Comparison of ENCODE assay signal across 8 mouse cellular contexts in genomic region chr11:100814498-100814897, GRCm38 (mm10). TPM values are rescaled to one million over a fixed set of nuclear protein-coding genes. Genes with fewer than 3 reads are reported as not detected.
DNase-seq lines count a peak whose midpoint lies in the region; ATAC-seq lines count a peak whose summit lies in the region.

No protein-coding gene starts in this region.

- no peaks in the 10 kb centered on the region for H3K27me3 ChIP-seq in heart, embryonic 12.5 days (replicated peaks)
- no peaks in the 10 kb centered on the region for H3K27me3 ChIP-seq in midbrain, embryonic 10.5 days (ENCODE audit: low read depth, poor library complexity, severe bottlenecking)
- H3K27me3 ChIP-seq in midbrain, embryonic 14.5 days (ENCODE audit: control insufficient read depth, insufficient read depth, low read length): no peaks in the 10 kb centered on the region

- H3K36me3 ChIP-seq in heart, embryonic 12.5 days: peaks cover 10% of the 10 kb centered on the region
- H3K36me3 ChIP-seq in midbrain, embryonic 10.5 days: no peaks in the 10 kb centered on the region
- no peaks in the 10 kb centered on the region for H3K36me3 ChIP-seq in midbrain, embryonic 14.5 days (ENCODE audit: control insufficient read depth, insufficient read depth, low read length)

- peak overlapping the region; percentile 56 for H3K4me2 ChIP-seq in heart, embryonic 12.5 days
- H3K4me2 ChIP-seq in midbrain, embryonic 14.5 days (ENCODE audit: low read length): no peak overlapping the region

- peak overlapping the region; percentile 31; the same call in 1 of the 2 replicates for H3K4me3 ChIP-seq in heart, embryonic 12.5 days
- H3K4me3 ChIP-seq in midbrain, embryonic 10.5 days: no peak overlapping the region
- no peak overlapping the region for H3K4me3 ChIP-seq in midbrain, embryonic 14.5 days (replicated peaks; ENCODE audit: low read depth, low read length)

- peak; percentile 21 for DNase-seq in ES-CJ7 (ENCODE audit: low read depth, low spot score)
- peak; percentile 72 for DNase-seq in c-Kit-positive CD71-positive TER-119-negative erythroid progenitor cells, embryonic 14.5 days (ENCODE audit: low read depth)
- peak; percentile 86 to 89 for DNase-seq in kidney, postnatal 36 days
- peak; percentile 84 for DNase-seq in thymus, postnatal 25 days
- DNase-seq in midbrain, embryonic 10.5 days (ENCODE audit: low spot score): no peak
- DNase-seq in midbrain, embryonic 14.5 days: no peak

- 0 out of 2 replicates have a peak, but pooled peaks cover 7% of the 10 kb centered on the region for H3K9me3 ChIP-seq in heart, embryonic 12.5 days (replicated peaks)
- no peaks in the 10 kb centered on the region; the same call in 1 of the 2 replicates for H3K9me3 ChIP-seq in midbrain, embryonic 10.5 days (replicated peaks)
- no peaks in the 10 kb centered on the region for H3K9me3 ChIP-seq in midbrain, embryonic 14.5 days (ENCODE audit: control insufficient read depth, low read length)

- peaks cover 65% of the 10 kb centered on the region for H3K4me1 ChIP-seq in heart, embryonic 12.5 days (replicated peaks)
- peaks cover 4% of the 10 kb centered on the region for H3K4me1 ChIP-seq in midbrain, embryonic 10.5 days
- H3K4me1 ChIP-seq in midbrain, embryonic 14.5 days (ENCODE audit: control insufficient read depth, insufficient read depth, low read length): no peaks in the 10 kb centered on the region

- H3K9ac ChIP-seq in heart, embryonic 12.5 days: no peak overlapping the region
- H3K9ac ChIP-seq in midbrain, embryonic 14.5 days (replicated peaks; ENCODE audit: low read length): no peak overlapping the region

- peak overlapping the region; percentile 80 for H3K27ac ChIP-seq in heart, embryonic 12.5 days (ENCODE audit: poor library complexity, severe bottlenecking)
- H3K27ac ChIP-seq in midbrain, embryonic 10.5 days (replicated peaks): no peak overlapping the region
- no peak overlapping the region for H3K27ac ChIP-seq in midbrain, embryonic 14.5 days (replicated peaks; ENCODE audit: low read depth, low read length)

- WGBS in heart, embryonic 12.5 days: 38% methylated on average over 13 of the region's 13 CpGs
- WGBS in midbrain, embryonic 10.5 days: 83% methylated on average over 13 of the region's 13 CpGs
- WGBS in midbrain, embryonic 14.5 days: 78% methylated on average over 13 of the region's 13 CpGs

- peak; percentile 54; the same call in 1 of the 2 replicates for ATAC-seq in heart, embryonic 12.5 days (ENCODE audit: insufficient number of reproducible peaks, low FRiP score)
- peak; percentile 70 for ATAC-seq in megakaryocyte progenitor cell, adult 5-6 weeks (replicated peaks; ENCODE audit: poor library complexity)
- ATAC-seq in midbrain, embryonic 14.5 days (ENCODE audit: low FRiP score, low TSS enrichment): no peak

RNA-seq across cellular contexts. Expression of gene Stat5b, which starts 36.0 kb away (rescaled TPM):
- polyA plus RNA-seq in heart, embryonic 12.5 days (2016; fragmentation: Nextera tagmentation; extraction: Ambion mirVana): 35.0 and 35.3 TPM in 2 replicates
- total RNA-seq in megakaryocyte progenitor cell, adult 5-6 weeks (2015): 31.1 and 32.2 TPM in 2 replicates
- total RNA-seq in megakaryocyte progenitor cell, adult 5-6 weeks (2017): 29.4 and 37.2 TPM in 2 replicates
- polyA plus RNA-seq in midbrain, embryonic 10.5 days (2016; fragmentation: Nextera tagmentation; extraction: Ambion mirVana): 15.0 and 15.9 TPM in 2 replicates
- 17.2 and 18.6 TPM in 2 replicates for polyA plus RNA-seq in midbrain, embryonic 14.5 days (2014; fragmentation: Nextera tagmentation; extraction: Ambion mirVana)

RNA-seq across cellular contexts. Expression of gene Ghdc, which starts 43.7 kb away (rescaled TPM):
- 6.5 and 7.0 TPM in 2 replicates for polyA plus RNA-seq in heart, embryonic 12.5 days (2016; fragmentation: Nextera tagmentation; extraction: Ambion mirVana)
- 1.8 and 3.1 TPM in 2 replicates for total RNA-seq in megakaryocyte progenitor cell, adult 5-6 weeks (2015)
- total RNA-seq in megakaryocyte progenitor cell, adult 5-6 weeks (2017): 1.4 and 1.6 TPM in 2 replicates
- 3.9 and 4.4 TPM in 2 replicates for polyA plus RNA-seq in midbrain, embryonic 10.5 days (2016; fragmentation: Nextera tagmentation; extraction: Ambion mirVana)
- polyA plus RNA-seq in midbrain, embryonic 14.5 days (2014; fragmentation: Nextera tagmentation; extraction: Ambion mirVana): 3.0 TPM in 2 replicates

RNA-seq across cellular contexts. Expression of gene Stat5a, which starts 44.7 kb away (rescaled TPM):
- polyA plus RNA-seq in heart, embryonic 12.5 days (2016; fragmentation: Nextera tagmentation; extraction: Ambion mirVana): 6.6 and 8.3 TPM in 2 replicates
- total RNA-seq in megakaryocyte progenitor cell, adult 5-6 weeks (2015): 25.3 and 31.0 TPM in 2 replicates
- 31.5 and 32.4 TPM in 2 replicates for total RNA-seq in megakaryocyte progenitor cell, adult 5-6 weeks (2017)
- 1.7 TPM in 2 replicates for polyA plus RNA-seq in midbrain, embryonic 10.5 days (2016; fragmentation: Nextera tagmentation; extraction: Ambion mirVana)
- polyA plus RNA-seq in midbrain, embryonic 14.5 days (2014; fragmentation: Nextera tagmentation; extraction: Ambion mirVana): 1.7 and 1.9 TPM in 2 replicates

RNA-seq across cellular contexts. Expression of gene Hcrt, which starts 51.8 kb away (rescaled TPM):
- not detected in 2 replicates for polyA plus RNA-seq in heart, embryonic 12.5 days (2016; fragmentation: Nextera tagmentation; extraction: Ambion mirVana)
- total RNA-seq in megakaryocyte progenitor cell, adult 5-6 weeks (2015): not detected in 2 replicates
- total RNA-seq in megakaryocyte progenitor cell, adult 5-6 weeks (2017): not detected in 2 replicates
- 0.26 TPM in 1 of 2 replicates, not detected in the other for polyA plus RNA-seq in midbrain, embryonic 10.5 days (2016; fragmentation: Nextera tagmentation; extraction: Ambion mirVana)
- polyA plus RNA-seq in midbrain, embryonic 14.5 days (2014; fragmentation: Nextera tagmentation; extraction: Ambion mirVana): 0.55 TPM in 1 of 2 replicates, not detected in the other

RNA-seq across cellular contexts. Expression of gene Kcnh4, which starts 54.8 kb away (rescaled TPM):
- not detected in 2 replicates for polyA plus RNA-seq in heart, embryonic 12.5 days (2016; fragmentation: Nextera tagmentation; extraction: Ambion mirVana)
- 0.24 TPM in 1 of 2 replicates, not detected in the other for total RNA-seq in megakaryocyte progenitor cell, adult 5-6 weeks (2015)
- total RNA-seq in megakaryocyte progenitor cell, adult 5-6 weeks (2017): not detected in 2 replicates
- polyA plus RNA-seq in midbrain, embryonic 10.5 days (2016; fragmentation: Nextera tagmentation; extraction: Ambion mirVana): 1.1 and 2.6 TPM in 2 replicates
- 9.8 and 13.0 TPM in 2 replicates for polyA plus RNA-seq in midbrain, embryonic 14.5 days (2014; fragmentation: Nextera tagmentation; extraction: Ambion mirVana)

Comparison
In these comparisons a context has a peak if more than half of its experiments do, and no peak if none do; other contexts are left out.
1. DNase-seq: peak in ES-CJ7 (single experiment), c-Kit-positive CD71-positive TER-119-negative erythroid progenitor cells, embryonic 14.5 days (single experiment), kidney, postnatal 36 days (2 of 2) and thymus, postnatal 25 days (single experiment); none in midbrain, embryonic 10.5 days (single experiment) and midbrain, embryonic 14.5 days (single experiment).